Mouse (Mus musculus) cortical plate, adult 2 months (tissue): Measurements from ENCODE around the gene Hfm1.

ENCODE experiments used
- CTCF ChIP-seq: fragments of 200-500 bp; IDR thresholded peaks from 2 replicates; pipeline ENCODE4 v1.5.1; 2011; ENCODE audit warnings: mild to moderate bottlenecking, control low read depth, low read length; ENCODE audit not compliant: insufficient read depth; ENCODE audit errors: extremely low read depth
- POLR2A ChIP-seq: fragments of 200-500 bp; IDR thresholded peaks from 2 replicates; pipeline ENCODE4 v1.6.1; 2011; ENCODE audit warnings: mild to moderate bottlenecking, low read length, control low read depth; ENCODE audit not compliant: insufficient read depth; ENCODE audit errors: extremely low read depth

GRCm38 (mm10) chr5:106790496-106791240 lies 135.5 kb downstream of the Hfm1 start:
- TF ChIP-seq CTCF: no peak
- TF ChIP-seq POLR2A: no peak
